Mouse (Mus musculus) brain, embryonic 18.5 days (tissue): ENCODE measurements around the gene Oxt.
"Not testable (repeated sequence)": the region's sequence is repeated elsewhere in the genome, so short reads cannot be mapped to it uniquely, and the experiment has no call there.

Source experiments
- DNase-seq: peaks from one replicate; pipeline ENCODE4 v3.0.0-alpha.2; 2012; ENCODE audit warnings: low read depth, low spot score

Oxt gene

GRCm38 (mm10) chr2:130575873-130576272, at the start of gene Oxt:
TSS of gene Oxt (plus strand) at chr2:130576173.
- DNase-seq, result no peak

- no peak for DNase-seq
Observed at GRCm38 (mm10) chr2:130528457-130528856, 47.5 kb upstream of the Oxt start.

GRCm38 (mm10) chr2:130529290-130529689, 46.7 kb upstream of the Oxt start:
- DNase-seq, result no peak

DNA sequence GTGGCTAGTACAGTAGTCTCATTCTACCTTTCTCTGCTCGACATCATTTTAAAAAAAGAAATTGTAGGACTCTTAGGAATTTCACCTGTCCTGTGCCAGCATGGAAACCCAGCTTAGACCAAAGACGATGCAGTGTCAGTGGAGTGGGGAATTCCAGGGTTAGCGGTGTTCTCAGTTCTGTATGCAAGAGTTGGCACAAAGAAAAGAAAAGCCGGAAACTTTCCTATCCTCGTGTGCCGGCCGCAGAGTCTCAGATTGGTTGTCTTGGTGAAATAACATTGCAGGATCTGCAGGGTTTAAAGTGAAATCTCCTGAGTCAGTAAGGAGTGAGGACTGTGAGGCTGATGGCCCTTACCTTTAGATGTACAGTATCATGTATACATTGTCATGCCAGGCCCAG, 46.0 kb upstream of the Oxt start:
- no peak for DNase-seq

- DNase-seq, result no peak
Observed at GRCm38 (mm10) chr2:130532201-130532600, 43.8 kb upstream of the Oxt start.

- no peak for DNase-seq
Observed at GRCm38 (mm10) chr2:130535017-130535416, 41.0 kb upstream of the Oxt start.

DNA sequence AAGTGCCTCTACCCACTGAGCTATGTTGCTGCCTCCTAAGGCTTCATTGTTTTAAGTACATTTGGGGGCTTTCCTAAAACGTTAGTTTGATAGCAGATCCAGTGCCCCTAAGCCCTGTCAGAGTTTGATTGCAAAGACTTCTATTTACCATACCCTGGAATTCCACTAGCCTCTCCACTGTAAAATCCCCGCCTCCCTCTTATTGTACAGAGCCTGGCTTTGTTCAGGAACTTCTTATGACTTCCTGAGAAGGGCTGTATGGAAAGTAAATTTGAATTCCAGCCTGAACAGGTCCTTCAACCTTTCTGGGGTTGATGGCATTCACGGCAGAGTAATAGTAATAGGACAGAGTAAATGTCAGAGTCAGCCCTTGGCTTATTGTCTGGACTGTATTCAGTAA, 39.1 kb upstream of the Oxt start:
- DNase-seq, result no peak

GRCm38 (mm10) chr2:130538876-130539546, 37.0 kb upstream of the Oxt start:
- DNase-seq, result no peak

- no peak for DNase-seq
Observed at GRCm38 (mm10) chr2:130540266-130540665, 35.7 kb upstream of the Oxt start.

DNA sequence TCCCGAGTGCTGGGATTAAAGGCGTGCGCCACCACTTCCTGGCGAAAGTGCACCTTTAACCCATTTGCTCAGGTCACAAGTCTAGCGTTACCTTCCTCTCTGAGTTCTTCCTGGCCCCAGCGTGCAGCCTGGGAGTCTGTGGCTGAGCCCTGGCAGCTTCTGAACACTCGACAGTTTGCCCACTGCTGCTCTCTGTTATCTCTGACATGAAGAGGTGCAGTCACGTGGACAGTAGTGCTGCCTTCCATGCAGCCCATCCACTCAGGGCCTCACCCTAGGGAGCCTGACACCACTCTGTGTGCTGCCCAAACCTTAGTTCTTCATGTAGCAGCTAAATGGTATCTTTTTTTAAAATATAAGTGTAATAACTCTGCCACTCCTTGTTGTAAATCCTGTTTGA, 29.0 kb upstream of the Oxt start:
- no peak for DNase-seq

DNA sequence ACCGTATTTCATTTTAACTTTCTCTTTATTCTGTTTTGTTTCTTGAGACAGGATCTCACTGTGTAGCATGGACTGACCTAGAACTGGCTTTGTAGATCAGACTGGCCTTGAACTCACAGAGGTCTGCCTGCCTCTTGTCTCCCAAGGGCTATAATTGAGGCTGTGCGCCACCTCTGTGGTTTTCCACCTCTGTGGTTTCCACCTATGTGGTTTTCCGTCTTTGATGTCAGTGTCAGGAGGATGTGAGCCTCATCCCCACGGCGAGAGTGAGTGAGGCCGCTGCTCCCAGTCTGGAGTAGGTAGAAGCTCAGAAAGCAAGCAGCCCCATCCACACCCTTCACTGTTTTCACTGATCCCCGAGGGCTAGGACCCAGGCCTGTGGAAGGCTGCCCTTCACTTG, 21.1 kb upstream of the Oxt start:
- DNase-seq, result no peak

DNA sequence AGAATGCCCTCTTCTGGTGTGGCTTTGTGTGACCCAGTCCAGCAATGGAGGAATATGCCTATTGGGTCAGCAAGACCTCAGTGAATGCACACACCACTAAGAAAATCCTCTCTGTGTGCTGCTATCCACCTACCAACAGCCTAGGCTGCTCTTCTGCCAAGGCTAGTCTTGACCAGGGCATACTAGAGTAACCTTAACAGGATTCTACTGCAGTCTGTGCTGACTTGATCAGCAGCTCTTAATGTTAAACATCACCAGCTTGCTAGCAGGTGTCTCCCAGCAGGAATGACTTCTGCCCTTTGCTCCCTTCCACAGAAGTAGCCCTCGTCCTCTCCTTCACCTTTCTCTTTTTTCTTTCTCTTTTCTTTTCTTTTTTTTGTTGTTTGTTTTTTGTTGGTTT, 19.7 kb upstream of the Oxt start:
- DNase-seq, result no peak

GRCm38 (mm10) chr2:130557462-130557861, 18.5 kb upstream of the Oxt start:
- no peak for DNase-seq

DNA sequence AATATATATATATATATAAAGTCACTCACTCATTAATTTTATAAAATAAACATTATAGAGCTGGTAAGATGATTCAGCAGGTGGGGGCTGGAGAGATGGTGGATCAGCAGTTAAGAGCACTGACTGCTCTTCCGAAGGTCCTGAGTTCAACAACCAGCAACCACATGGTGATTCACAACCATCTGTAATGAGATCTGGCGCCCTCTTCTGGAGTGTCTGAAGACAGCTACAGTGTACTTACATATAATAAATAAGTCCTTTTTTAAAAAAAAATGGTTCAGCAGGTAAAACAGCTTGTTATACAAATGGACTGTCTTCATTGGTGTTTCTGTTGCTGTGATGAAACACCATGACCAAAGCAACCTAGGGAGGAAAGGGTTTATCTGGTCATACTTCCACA, 18.0 kb upstream of the Oxt start:
- DNase-seq, result no peak

DNA sequence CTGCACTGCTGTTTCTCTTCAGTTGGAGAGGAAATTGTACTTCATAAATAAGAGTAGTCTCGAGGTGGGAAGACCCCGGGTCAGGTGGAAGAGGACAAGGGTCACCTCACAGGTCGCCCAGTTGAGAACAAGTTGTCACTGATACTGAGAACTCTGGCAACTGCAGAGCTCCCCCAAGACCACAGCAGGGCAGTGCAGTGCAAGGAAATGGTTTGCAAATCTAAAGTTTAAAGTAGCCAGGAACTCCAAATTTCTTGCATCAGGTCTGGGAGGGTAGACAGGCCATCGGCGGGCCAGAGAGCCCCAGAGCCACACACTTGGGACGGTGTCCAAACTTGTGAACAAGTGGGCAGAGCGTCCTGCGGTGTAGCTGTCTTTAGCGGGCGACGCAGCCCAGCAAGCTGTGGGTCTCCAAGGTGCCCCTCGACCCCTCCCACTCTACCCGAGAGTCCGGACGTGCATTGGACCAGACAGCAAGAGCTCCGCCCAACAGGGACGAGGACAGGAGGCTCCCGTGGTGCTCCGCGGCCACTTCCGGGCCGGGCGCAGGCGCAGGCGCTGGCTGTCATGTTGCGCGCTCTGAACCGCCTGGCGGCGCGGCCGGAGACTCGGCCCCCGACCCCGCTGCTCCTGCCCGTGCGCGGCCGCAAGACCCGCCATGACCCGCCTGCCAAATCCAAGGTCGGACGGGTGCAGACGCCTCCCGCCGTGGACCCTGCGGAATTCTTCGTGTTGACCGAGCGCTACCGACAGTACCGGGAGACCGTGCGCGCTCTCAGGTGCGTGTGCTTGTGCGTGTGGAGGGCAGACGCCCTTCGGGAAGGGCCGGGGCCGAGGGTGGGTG, 12.5 kb upstream of the Oxt start, which contains the start of gene Mrps26:
Gene Mrps26, plus strand, starts transcription at position 531 of the 844 bp plus-strand sequence.
- peak; percentile 85 for DNase-seq

DNA sequence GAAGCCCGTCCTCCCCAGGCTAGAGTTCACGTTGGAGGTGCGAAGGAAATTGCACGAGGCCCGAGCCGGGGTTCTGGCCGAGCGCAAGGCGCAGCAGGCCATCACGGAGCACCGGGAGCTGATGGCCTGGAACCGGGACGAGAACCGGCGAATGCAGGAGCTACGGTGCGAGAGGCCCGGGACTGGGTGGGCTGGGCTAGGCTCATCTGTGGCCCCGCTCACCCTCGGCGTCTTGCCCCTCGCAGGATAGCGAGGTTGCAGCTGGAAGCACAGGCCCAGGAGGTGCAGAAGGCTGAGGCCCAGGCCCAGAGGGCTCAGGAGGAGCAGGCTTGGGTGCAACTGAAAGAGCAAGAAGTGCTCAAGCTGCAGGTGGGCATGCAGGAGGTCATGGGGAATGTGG, 11.9 kb upstream of the Oxt start:
- no peak for DNase-seq

DNA sequence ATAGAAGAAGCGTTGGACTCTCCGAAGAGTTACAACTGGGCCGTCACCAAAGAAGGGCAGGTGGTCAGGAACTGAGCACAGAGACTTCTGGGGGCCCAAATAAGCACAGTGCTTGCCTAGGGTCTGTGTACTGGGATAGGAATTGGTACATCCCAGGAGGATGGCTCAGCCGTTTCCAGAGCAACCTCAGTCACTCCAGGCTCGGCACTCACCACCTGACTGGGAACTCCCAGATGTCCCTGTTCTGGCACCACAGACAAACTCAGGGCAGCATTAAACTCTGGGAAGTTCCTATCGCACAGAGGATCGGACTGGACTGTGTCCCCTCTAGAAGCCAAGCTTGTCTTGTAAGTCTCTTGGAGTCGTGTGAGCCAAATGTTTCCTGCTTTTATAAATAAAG, 11.0 kb upstream of the Oxt start:
- no peak for DNase-seq

DNA sequence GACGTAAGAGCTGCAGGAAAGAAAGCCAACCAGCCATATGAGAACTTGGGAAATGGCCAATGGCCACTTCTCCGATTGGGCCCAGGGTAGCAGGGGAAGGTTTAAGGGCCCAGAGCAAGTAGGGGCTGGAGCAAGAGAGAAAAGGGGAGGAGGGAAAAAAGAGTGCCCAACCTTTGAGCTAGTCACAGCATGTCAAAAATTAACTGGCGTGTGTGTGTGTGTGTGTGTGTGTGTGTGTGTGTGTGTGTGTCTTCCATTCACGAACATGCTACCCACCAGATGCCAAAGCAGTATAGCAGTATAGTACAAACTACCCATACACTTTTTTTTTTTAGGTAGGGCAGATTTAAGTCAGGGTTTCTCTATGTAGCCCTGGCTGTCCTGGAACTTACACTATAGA, 7.1 kb upstream of the Oxt start:
- DNase-seq, result no peak

DNA sequence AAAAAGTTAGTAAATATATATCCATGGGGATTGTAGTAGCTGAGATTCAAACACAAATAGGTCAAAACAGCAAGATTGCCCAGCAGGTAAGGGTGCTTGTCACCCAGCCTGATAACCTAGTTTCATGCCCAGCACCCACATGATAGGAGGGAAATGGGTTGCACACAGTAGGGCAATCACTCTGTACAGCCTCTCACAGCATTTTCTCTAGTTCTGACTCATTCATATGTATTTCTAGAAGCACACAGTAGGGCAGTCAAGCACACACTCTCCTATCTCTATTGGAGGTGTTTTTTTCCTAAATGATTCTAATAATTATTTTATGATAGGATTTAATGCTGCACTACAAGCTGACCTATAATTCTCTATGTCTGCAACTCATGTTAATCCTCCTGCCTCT, 6.0 kb upstream of the Oxt start:
- DNase-seq, result no peak

GRCm38 (mm10) chr2:130574960-130575359, 1.0 kb upstream of the Oxt start:
- DNase-seq, result no peak

GRCm38 (mm10) chr2:130576564-130576963, 591 bp downstream of the Oxt start:
- DNase-seq, result not testable (repeated sequence)

DNA sequence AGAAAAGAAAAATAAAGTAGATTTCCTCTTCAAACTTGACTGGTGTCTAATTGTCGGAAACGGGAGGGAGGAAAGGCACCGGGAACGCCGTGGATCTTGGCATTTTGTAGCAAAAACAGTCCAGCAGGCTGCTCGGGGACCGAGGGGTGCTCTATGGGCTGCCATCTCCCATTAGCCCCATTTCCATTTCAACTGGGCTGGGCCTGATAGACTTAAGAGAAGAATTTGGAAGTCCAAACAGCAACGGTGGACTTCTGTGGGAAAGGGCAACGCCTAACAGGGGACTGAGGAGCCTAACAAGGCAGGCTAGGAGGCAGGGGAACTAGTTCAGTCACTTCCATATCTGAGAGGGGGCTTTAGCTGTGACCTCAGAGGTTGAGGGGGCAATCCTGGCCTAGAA, 1.0 kb downstream of the Oxt start:
- no peak for DNase-seq

GRCm38 (mm10) chr2:130577632-130578031, 1.7 kb downstream of the Oxt start:
- no peak for DNase-seq
